Mouse (Mus musculus) kidney, embryonic 16.5 days (tissue): ENCODE results near the gene Ap5z1. TPM values are rescaled to one million over a fixed set of nuclear protein-coding genes. Genes with fewer than 3 reads are reported as not detected.

Experiments
- ATAC-seq: fragments of 200-750 bp; cut with Nextera tagmentation; 2 replicates; pipeline ENCODE4 v1.8.0; 2017; ENCODE audit warnings: moderate TSS enrichment; ENCODE audit not compliant: low FRiP score, low TSS enrichment
- H3K27ac ChIP-seq: fragments of 300-500 bp; sonication (generic); 2 replicates; pipeline ENCODE4 v1.5.1; 2014; ENCODE audit warnings: low read length
- H3K27me3 ChIP-seq: fragments of 300-500 bp; sonication (generic); 2 replicates; pipeline ENCODE4 v1.6.1; 2014; ENCODE audit warnings: low read length, control low read depth, mixed read lengths; ENCODE audit not compliant: insufficient read depth
- H3K36me3 ChIP-seq: fragments of 300-500 bp; sonication (generic); 2 replicates; pipeline ENCODE4 v1.6.1; 2014; ENCODE audit warnings: low read length, control low read depth, mixed read lengths; ENCODE audit not compliant: insufficient read depth
- H3K4me1 ChIP-seq: fragments of 300-500 bp; sonication (generic); 2 replicates; pipeline ENCODE4 v1.6.1; 2014; ENCODE audit warnings: low read length, control low read depth, mixed read lengths; ENCODE audit not compliant: insufficient read depth
- H3K4me2 ChIP-seq: fragments of 300-500 bp; sonication (generic); replicated peaks from 2 replicates; pipeline ENCODE4 v1.6.1; 2014; ENCODE audit warnings: low read depth, low read length
- H3K4me3 ChIP-seq: fragments of 300-500 bp; sonication (generic); 2 replicates; pipeline ENCODE4 v1.5.1; 2014; ENCODE audit warnings: mild to moderate bottlenecking, low read length
- H3K9ac ChIP-seq: fragments of 300-500 bp; sonication (generic); replicated peaks from 2 replicates; pipeline ENCODE4 v1.6.1; 2014; ENCODE audit warnings: low read length
- H3K9me3 ChIP-seq: fragments of 300-500 bp; sonication (generic); 2 replicates; pipeline ENCODE4 v1.6.1; 2016; ENCODE audit warnings: low read length, control low read depth
- WGBS: fragments of 180-500 bp; shearing (Covaris S2); extraction: QIAGEN DNeasy Blood & Tissue Kit; methylation state at CpG from one replicate; pipeline ENCODE4 v1.1.7; 2014; 5-methylcytosine and 5-hydroxymethylcytosine counted together
- polyA plus RNA-seq: library from polyadenylated mRNA; unstranded; fragments of >200 nt; fragmentation: Nextera tagmentation; extraction: Ambion mirVana; gene quantifications from 2 replicates; pipeline ENCODE4 v1.2.1, GENCODE M21; 2015

Ap5z1 gene
- polyA plus RNA-seq, 1 experiment from 2014 or later = 13.2 TPM

GRCm38 (mm10) chr5:142478829-142479435 lies 15.2 kb downstream of the Ap5z1 start:
- Histone ChIP-seq H3K4me3 (no peak overlapping the region), H3K4me2 (peak overlapping the region; percentile 43), H3K9me3 (no peaks in the 10 kb centered on the region), H3K9ac (peak overlapping the region; percentile 50; the same call in 1 of the 2 replicates), H3K27ac (no peak overlapping the region), H3K27me3 (no peaks in the 10 kb centered on the region), H3K4me1 (0 out of 2 replicates have a peak, but pooled peaks cover 5% of the 10 kb centered on the region), H3K36me3 (no peaks in the 10 kb centered on the region)
- WGBS = 28% methylated on average over 17 of the region's 17 CpGs
- peak; percentile 66; the same call in 1 of the 2 replicates for ATAC-seq

- Histone ChIP-seq H3K9ac (no peak overlapping the region), H3K4me2 (no peak overlapping the region), H3K36me3 (no peaks in the 10 kb centered on the region), H3K4me1 (0 out of 2 replicates have a peak, but pooled peaks cover 5% of the 10 kb centered on the region), H3K9me3 (no peaks in the 10 kb centered on the region), H3K27me3 (no peaks in the 10 kb centered on the region), H3K4me3 (no peak overlapping the region), H3K27ac (no peak overlapping the region)
- ATAC-seq = no peak
- WGBS = 60% methylated on average over 2 of the region's 2 CpGs
Observed at GRCm38 (mm10) chr5:142482512-142482911, 18.8 kb downstream of the Ap5z1 start.

- no peak overlapping the region for H3K9ac ChIP-seq
- no peak for ATAC-seq
- 0 out of 2 replicates have a peak, but pooled peaks cover 5% of the 10 kb centered on the region for H3K4me1 ChIP-seq
- H3K4me2 ChIP-seq = no peak overlapping the region
- no peaks in the 10 kb centered on the region for H3K9me3 ChIP-seq
- no peaks in the 10 kb centered on the region for H3K27me3 ChIP-seq
- no peaks in the 10 kb centered on the region for H3K36me3 ChIP-seq
- H3K27ac ChIP-seq = no peak overlapping the region
- no peak overlapping the region for H3K4me3 ChIP-seq
- 93% methylated on average over 5 of the region's 5 CpGs for WGBS
Observed at GRCm38 (mm10) chr5:142483581-142483980, 19.8 kb downstream of the Ap5z1 start.

GRCm38 (mm10) chr5:142486654-142487053 lies 22.9 kb downstream of the Ap5z1 start:
- Histone ChIP-seq H3K9me3 (no peaks in the 10 kb centered on the region), H3K4me3 (no peak overlapping the region), H3K4me2 (no peak overlapping the region), H3K27ac (no peak overlapping the region), H3K9ac (no peak overlapping the region), H3K4me1 (no peaks in the 10 kb centered on the region), H3K27me3 (no peaks in the 10 kb centered on the region), H3K36me3 (no peaks in the 10 kb centered on the region)
- WGBS = 59% methylated on average over 9 of the region's 9 CpGs
- ATAC-seq = no peak

- H3K9ac ChIP-seq = no peak overlapping the region
- H3K4me2 ChIP-seq = no peak overlapping the region
- 74% methylated on average over 9 of the region's 9 CpGs for WGBS
- no peak overlapping the region for H3K27ac ChIP-seq
- no peaks in the 10 kb centered on the region for H3K9me3 ChIP-seq
- no peaks in the 10 kb centered on the region for H3K4me1 ChIP-seq
- H3K36me3 ChIP-seq = no peaks in the 10 kb centered on the region
- H3K4me3 ChIP-seq = no peak overlapping the region
- no peaks in the 10 kb centered on the region for H3K27me3 ChIP-seq
- ATAC-seq = no peak
Observed at GRCm38 (mm10) chr5:142489955-142490707, 26.4 kb downstream of the Ap5z1 start.

GRCm38 (mm10) chr5:142493307-142493706 lies 29.6 kb downstream of the Ap5z1 start:
- no peaks in the 10 kb centered on the region for H3K4me1 ChIP-seq
- no peak overlapping the region for H3K9ac ChIP-seq
- no peak overlapping the region for H3K4me3 ChIP-seq
- ATAC-seq = no peak
- H3K27me3 ChIP-seq = no peaks in the 10 kb centered on the region
- no peaks in the 10 kb centered on the region for H3K9me3 ChIP-seq
- H3K4me2 ChIP-seq = no peak overlapping the region
- 82% methylated on average over 3 of the region's 3 CpGs for WGBS
- no peaks in the 10 kb centered on the region for H3K36me3 ChIP-seq
- no peak overlapping the region for H3K27ac ChIP-seq

- 52% methylated on average over 14 of the region's 14 CpGs for WGBS
- peaks cover 2% of the 10 kb centered on the region; the same call in 1 of the 2 replicates for H3K4me1 ChIP-seq
- no peak for ATAC-seq
- H3K36me3 ChIP-seq = no peaks in the 10 kb centered on the region
- no peak overlapping the region for H3K4me3 ChIP-seq
- H3K27me3 ChIP-seq = no peaks in the 10 kb centered on the region
- H3K4me2 ChIP-seq = no peak overlapping the region
- no peak overlapping the region for H3K27ac ChIP-seq
- no peaks in the 10 kb centered on the region for H3K9me3 ChIP-seq
- H3K9ac ChIP-seq = no peak overlapping the region
Observed at GRCm38 (mm10) chr5:142495321-142496096, 31.8 kb downstream of the Ap5z1 start.

- Histone ChIP-seq H3K27ac (no peak overlapping the region), H3K27me3 (no peaks in the 10 kb centered on the region), H3K4me2 (no peak overlapping the region), H3K9me3 (no peaks in the 10 kb centered on the region), H3K36me3 (no peaks in the 10 kb centered on the region), H3K9ac (no peak overlapping the region), H3K4me1 (peaks cover 13% of the 10 kb centered on the region), H3K4me3 (no peak overlapping the region)
- ATAC-seq = no peak
- WGBS = 66% methylated on average over 3 of the region's 3 CpGs
Observed at GRCm38 (mm10) chr5:142498964-142499363, 35.2 kb downstream of the Ap5z1 start.

- Histone ChIP-seq H3K4me1 (peaks cover 13% of the 10 kb centered on the region), H3K36me3 (no peaks in the 10 kb centered on the region), H3K9me3 (no peaks in the 10 kb centered on the region), H3K4me2 (no peak overlapping the region), H3K9ac (no peak overlapping the region), H3K4me3 (no peak overlapping the region), H3K27ac (no peak overlapping the region), H3K27me3 (no peaks in the 10 kb centered on the region)
- peak; percentile 25; the same call in 1 of the 2 replicates for ATAC-seq
- 51% methylated on average over 10 of the region's 10 CpGs for WGBS
Observed at GRCm38 (mm10) chr5:142500918-142501317, 37.2 kb downstream of the Ap5z1 start.
